Mouse (Mus musculus): ENCODE data around the gene Dzip1l. TPM values are rescaled to one million over a fixed set of nuclear protein-coding genes. Genes with fewer than 3 reads are reported as not detected.

Dzip1l gene
- polyA plus RNA-seq, 2 experiments, result 0.38 to 0.39 TPM

GRCm38 (mm10) chr9:99662406-99662805 lies 33.1 kb downstream of the Dzip1l start:
- peak; percentile 4 to 30 (median 19) for DNase-seq (ENCODE audit: low read depth in 3 of 3, low spot score in 3 of 3)

GRCm38 (mm10) chr9:99662887-99663286 lies 33.6 kb downstream of the Dzip1l start:
- H3K4me1 ChIP-seq (replicated peaks; ENCODE audit: control insufficient read depth in 2 of 2, insufficient read depth in 2 of 2, low read length in 1 of 2), result no peaks in the 10 kb centered on the region
- 68% methylated on average over 10 of the region's 10 CpGs for WGBS (ENCODE audit: insufficient replicate concordance)
- no peak overlapping the region for H3K9ac ChIP-seq (replicated peaks)
- no peaks in the 10 kb centered on the region for H3K9me3 ChIP-seq (ENCODE audit: control insufficient read depth, low read length)
- H3K4me3 ChIP-seq (ENCODE audit: insufficient read depth in 1 of 2, low read depth in 2 of 2, low read length in 2 of 2), result no peak overlapping the region
- no peak overlapping the region for H3K27ac ChIP-seq
- DNase-seq (ENCODE audit: low read depth in 3 of 3, low spot score in 3 of 3), result no peak
- ATAC-seq (ENCODE audit: insufficient read depth), result no peak
- no peak overlapping the region for H3K4me2 ChIP-seq (ENCODE audit: low read depth)
- no peaks in the 10 kb centered on the region for H3K27me3 ChIP-seq (ENCODE audit: control insufficient read depth, insufficient read depth, low read length)
- TF ChIP-seq EP300 (IDR thresholded peaks at IDR 0.05; ENCODE audit: low read depth) (no peak), CTCF (IDR thresholded peaks at IDR 0.05; ENCODE audit: low read depth) (no peak)
- no peaks in the 10 kb centered on the region for H3K36me3 ChIP-seq (replicated peaks; ENCODE audit: control insufficient read depth, insufficient read depth, low read depth)

More at GRCm38 (mm10) chr9:99662406-99662805, 33.1 kb downstream of the Dzip1l start:
- Histone ChIP-seq H3K27ac (no peak overlapping the region), H3K4me3 (ENCODE audit: insufficient read depth in 1 of 2, low read depth in 2 of 2, low read length in 2 of 2) (no peak overlapping the region), H3K9ac (replicated peaks) (no peak overlapping the region), H3K9me3 (ENCODE audit: control insufficient read depth, low read length) (no peaks in the 10 kb centered on the region), H3K27me3 (ENCODE audit: control insufficient read depth, insufficient read depth, low read length) (no peaks in the 10 kb centered on the region), H3K4me2 (ENCODE audit: low read depth) (no peak overlapping the region), H3K4me1 (replicated peaks; ENCODE audit: control insufficient read depth in 2 of 2, insufficient read depth in 2 of 2, low read length in 1 of 2) (no peaks in the 10 kb centered on the region), H3K36me3 (replicated peaks; ENCODE audit: control insufficient read depth, insufficient read depth, low read depth) (no peaks in the 10 kb centered on the region)
- TF ChIP-seq EP300 (IDR thresholded peaks at IDR 0.05; ENCODE audit: low read depth), result no peak
- peak; percentile 84 for TF ChIP-seq CTCF (IDR thresholded peaks at IDR 0.05; ENCODE audit: low read depth)
- WGBS (ENCODE audit: insufficient replicate concordance), result 15% methylated on average over 7 of the region's 7 CpGs
- ATAC-seq (ENCODE audit: insufficient read depth), result no peak

- ATAC-seq (ENCODE audit: insufficient read depth) (no peak), DNase-seq (ENCODE audit: low read depth in 3 of 3, low spot score in 3 of 3) (no peak)
- no peak overlapping the region for H3K4me2 ChIP-seq (ENCODE audit: low read depth)
- no peaks in the 10 kb centered on the region for H3K27me3 ChIP-seq (ENCODE audit: control insufficient read depth, insufficient read depth, low read length)
- H3K9me3 ChIP-seq (ENCODE audit: control insufficient read depth, low read length), result no peaks in the 10 kb centered on the region
- no peak for TF ChIP-seq CTCF (IDR thresholded peaks at IDR 0.05; ENCODE audit: low read depth)
- no peak for TF ChIP-seq EP300 (IDR thresholded peaks at IDR 0.05; ENCODE audit: low read depth)
- no peaks in the 10 kb centered on the region for H3K4me1 ChIP-seq (replicated peaks; ENCODE audit: control insufficient read depth in 2 of 2, insufficient read depth in 2 of 2, low read length in 1 of 2)
- H3K9ac ChIP-seq (replicated peaks), result no peak overlapping the region
- 72% methylated on average over 8 of the region's 8 CpGs for WGBS (ENCODE audit: insufficient replicate concordance)
- H3K4me3 ChIP-seq (ENCODE audit: insufficient read depth in 1 of 2, low read depth in 2 of 2, low read length in 2 of 2), result no peak overlapping the region
- no peaks in the 10 kb centered on the region for H3K36me3 ChIP-seq (replicated peaks; ENCODE audit: control insufficient read depth, insufficient read depth, low read depth)
- H3K27ac ChIP-seq, result no peak overlapping the region
These were observed 38.3 kb downstream of the Dzip1l start for GRCm38 (mm10) chr9:99667596-99667995.

GRCm38 (mm10) chr9:99671603-99672002 lies 42.3 kb downstream of the Dzip1l start:
- Histone ChIP-seq H3K36me3 (replicated peaks; ENCODE audit: control insufficient read depth, insufficient read depth, low read depth) (no peaks in the 10 kb centered on the region), H3K4me1 (replicated peaks; ENCODE audit: control insufficient read depth in 2 of 2, insufficient read depth in 2 of 2, low read length in 1 of 2) (no peaks in the 10 kb centered on the region), H3K4me3 (ENCODE audit: insufficient read depth in 1 of 2, low read depth in 2 of 2, low read length in 2 of 2) (no peak overlapping the region), H3K9me3 (ENCODE audit: control insufficient read depth, low read length) (no peaks in the 10 kb centered on the region), H3K4me2 (ENCODE audit: low read depth) (no peak overlapping the region), H3K27ac (no peak overlapping the region), H3K9ac (replicated peaks) (no peak overlapping the region), H3K27me3 (ENCODE audit: control insufficient read depth, insufficient read depth, low read length) (no peaks in the 10 kb centered on the region)
- WGBS (ENCODE audit: insufficient replicate concordance), result 40% methylated on average over 2 of the region's 2 CpGs
- no peak for TF ChIP-seq EP300 (IDR thresholded peaks at IDR 0.05; ENCODE audit: low read depth)
- peak; percentile 34 for TF ChIP-seq CTCF (IDR thresholded peaks at IDR 0.05; ENCODE audit: low read depth)
- DNase-seq (ENCODE audit: low read depth in 3 of 3, low spot score in 3 of 3), result no peak
- no peak for ATAC-seq (ENCODE audit: insufficient read depth)

GRCm38 (mm10) chr9:99675714-99676113 lies 46.4 kb downstream of the Dzip1l start:
- no peaks in the 10 kb centered on the region for H3K9me3 ChIP-seq (ENCODE audit: control insufficient read depth, low read length)
- no peaks in the 10 kb centered on the region for H3K4me1 ChIP-seq (replicated peaks; ENCODE audit: control insufficient read depth in 2 of 2, insufficient read depth in 2 of 2, low read length in 1 of 2)
- no peak overlapping the region for H3K27ac ChIP-seq
- WGBS (ENCODE audit: insufficient replicate concordance), result 61% methylated on average over 3 of the region's 3 CpGs
- no peak overlapping the region for H3K4me2 ChIP-seq (ENCODE audit: low read depth)
- ATAC-seq (ENCODE audit: insufficient read depth) (no peak), DNase-seq (ENCODE audit: low read depth in 3 of 3, low spot score in 3 of 3) (no peak)
- no peak for TF ChIP-seq CTCF (IDR thresholded peaks at IDR 0.05; ENCODE audit: low read depth)
- TF ChIP-seq EP300 (IDR thresholded peaks at IDR 0.05; ENCODE audit: low read depth), result no peak
- H3K27me3 ChIP-seq (ENCODE audit: control insufficient read depth, insufficient read depth, low read length), result no peaks in the 10 kb centered on the region
- no peak overlapping the region for H3K9ac ChIP-seq (replicated peaks)
- no peak overlapping the region for H3K4me3 ChIP-seq (ENCODE audit: insufficient read depth in 1 of 2, low read depth in 2 of 2, low read length in 2 of 2)
- no peaks in the 10 kb centered on the region for H3K36me3 ChIP-seq (replicated peaks; ENCODE audit: control insufficient read depth, insufficient read depth, low read depth)

Measured in liver, embryonic 14.5 days (tissue).